Mouse (Mus musculus) midbrain, embryonic 11.5 days (tissue): Measurements from ENCODE around the gene Zfp36l1. TPM values are rescaled to one million over a fixed set of nuclear protein-coding genes. Genes with fewer than 3 reads are reported as not detected.

Experiments used
- ATAC-seq: fragments of 200-750 bp; cut with Nextera tagmentation; 2 replicates; pipeline ENCODE4 v1.8.0; 2017; ENCODE audit warnings: moderate TSS enrichment, moderate library complexity; ENCODE audit not compliant: low FRiP score
- DNase-seq: peaks from one replicate; pipeline ENCODE4 v3.0.0; 2015; ENCODE audit warnings: low spot score; ENCODE audit errors: missing footprints
- H3K27ac ChIP-seq: fragments of 300-500 bp; sonication (generic); 2 replicates; pipeline ENCODE4 v1.5.1; 2014; ENCODE audit warnings: low read depth, low read length
- H3K27me3 ChIP-seq: fragments of 300-500 bp; sonication (generic); 2 replicates; pipeline ENCODE4 v1.6.1; 2014; ENCODE audit warnings: mild to moderate bottlenecking, low read length, moderate library complexity, mixed read lengths; ENCODE audit not compliant: control insufficient read depth, insufficient read depth
- H3K36me3 ChIP-seq: fragments of 300-500 bp; sonication (generic); 2 replicates; pipeline ENCODE4 v1.6.1; 2014; ENCODE audit warnings: mild to moderate bottlenecking, low read length, moderate library complexity, mixed read lengths; ENCODE audit not compliant: control insufficient read depth, insufficient read depth
- H3K4me1 ChIP-seq: fragments of 300-500 bp; sonication (generic); 2 replicates; pipeline ENCODE4 v1.6.1; 2014; ENCODE audit warnings: low read length; ENCODE audit not compliant: control insufficient read depth, insufficient read depth
- H3K4me2 ChIP-seq: fragments of 300-500 bp; sonication (generic); 2 replicates; pipeline ENCODE4 v1.6.1; 2014; ENCODE audit warnings: mild to moderate bottlenecking, moderate library complexity
- H3K4me3 ChIP-seq: fragments of 300-500 bp; sonication (generic); 2 replicates; pipeline ENCODE4 v1.5.1; 2014; ENCODE audit warnings: low read depth, low read length
- H3K9ac ChIP-seq: fragments of 300-500 bp; sonication (generic); 2 replicates; pipeline ENCODE4 v1.6.1; 2014; ENCODE audit warnings: low read length
- H3K9me3 ChIP-seq: fragments of 300-500 bp; sonication (generic); 2 replicates; pipeline ENCODE4 v1.6.1; 2016; ENCODE audit warnings: low read length; ENCODE audit not compliant: control insufficient read depth
- WGBS: fragments of 180-500 bp; shearing (Covaris S2); extraction: QIAGEN DNeasy Blood & Tissue Kit; methylation state at CpG from one replicate; pipeline ENCODE4 v1.1.7; 2014; 5-methylcytosine and 5-hydroxymethylcytosine counted together
- polyA plus RNA-seq: library from polyadenylated mRNA; unstranded; fragments of >200 nt; fragmentation: Nextera tagmentation; extraction: Ambion mirVana; gene quantifications from 2 replicates; pipeline ENCODE4 v1.2.1, GENCODE M21; 2014

Gene Zfp36l1
- polyA plus RNA-seq = 149 and 165 TPM in 2 replicates

DNA sequence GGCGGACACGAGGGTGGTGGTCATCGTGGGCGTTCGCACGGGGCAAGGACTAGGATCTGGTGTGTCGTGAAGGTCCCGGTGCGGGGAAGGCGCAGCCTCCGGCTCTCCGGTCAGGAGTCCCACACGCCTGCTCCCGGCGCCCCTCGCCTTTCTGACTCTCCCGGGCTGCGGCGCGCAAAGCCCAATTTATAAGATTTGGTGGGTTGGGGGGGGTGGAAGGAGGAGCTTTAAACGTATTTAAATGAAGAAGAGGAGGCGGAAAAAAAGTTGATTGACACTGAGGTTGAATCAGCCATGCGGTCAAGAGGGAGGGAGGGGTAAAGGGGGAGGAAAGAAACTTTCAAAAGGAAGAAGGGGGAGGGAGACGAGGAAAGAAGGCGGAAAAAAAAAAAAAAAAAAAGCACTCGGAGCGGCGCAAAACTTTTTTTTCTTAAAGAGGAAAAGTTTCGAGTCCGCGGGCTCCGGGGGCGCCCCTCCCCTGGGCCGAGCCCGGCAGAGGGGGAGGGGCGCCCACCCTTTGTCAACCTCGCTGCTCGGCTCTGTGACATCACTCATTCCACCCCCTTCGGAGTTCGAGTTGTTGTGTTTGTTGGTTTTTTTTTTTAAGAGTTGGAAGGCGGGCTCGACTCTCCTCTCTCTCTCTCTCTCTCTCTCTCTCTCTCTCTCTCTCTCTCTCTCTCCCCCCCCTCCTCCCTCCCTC, at the start of gene Zfp36l1:
Gene Zfp36l1 (minus strand): TSS at position 162 of the 700 bp plus-strand sequence.
- H3K4me1 ChIP-seq = peaks cover 19% of the 10 kb centered on the region
- WGBS = under 1% methylated on average over 40 of the region's 42 CpGs

DNA sequence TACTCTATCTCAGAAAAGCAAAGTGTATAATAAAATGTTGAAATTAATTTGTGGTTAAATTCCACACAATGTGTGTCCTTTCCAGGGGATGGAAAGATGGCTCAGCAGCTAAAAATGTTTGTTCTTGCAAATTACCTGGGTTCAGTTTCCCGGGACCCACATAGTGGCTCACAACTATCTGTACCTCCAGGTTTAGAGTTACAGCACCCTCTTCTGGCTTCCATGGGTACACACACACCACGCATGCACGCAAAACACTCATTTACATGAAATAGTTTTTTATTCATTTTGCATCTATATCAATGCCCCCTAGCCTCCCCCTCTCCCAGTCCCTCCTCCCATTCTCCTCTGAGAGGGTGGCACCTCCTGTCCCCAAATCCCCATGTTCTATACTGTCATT, 49.6 kb upstream of the Zfp36l1 start:
- no peak overlapping the region for H3K9ac ChIP-seq
- no peak overlapping the region for H3K27ac ChIP-seq
- H3K4me3 ChIP-seq = no peak overlapping the region
- H3K4me1 ChIP-seq = no peaks in the 10 kb centered on the region
- no peak overlapping the region for H3K4me2 ChIP-seq
- no peaks in the 10 kb centered on the region for H3K27me3 ChIP-seq
- H3K9me3 ChIP-seq = no peaks in the 10 kb centered on the region
- DNase-seq (no peak), ATAC-seq (no peak)
- WGBS = 78% methylated on average over 3 of the region's 3 CpGs
- no peaks in the 10 kb centered on the region for H3K36me3 ChIP-seq

More for the DNA sequence above, at the start of gene Zfp36l1:
- peak within 1 kb of the TSS; percentile 99 for H3K9ac ChIP-seq
- DNase-seq (peak; percentile 100), ATAC-seq (peak; percentile 72)
- peak within 1 kb of the TSS; percentile 93 for H3K27ac ChIP-seq
- peak within 1 kb of the TSS; percentile 86 for H3K4me2 ChIP-seq
- peaks cover 10% of the 10 kb centered on the region; the same call in 1 of the 2 replicates for H3K36me3 ChIP-seq
- H3K27me3 ChIP-seq = no peaks in the 10 kb centered on the region
- no peaks in the 10 kb centered on the region for H3K9me3 ChIP-seq
- peak within 1 kb of the TSS; percentile 72 for H3K4me3 ChIP-seq

DNA sequence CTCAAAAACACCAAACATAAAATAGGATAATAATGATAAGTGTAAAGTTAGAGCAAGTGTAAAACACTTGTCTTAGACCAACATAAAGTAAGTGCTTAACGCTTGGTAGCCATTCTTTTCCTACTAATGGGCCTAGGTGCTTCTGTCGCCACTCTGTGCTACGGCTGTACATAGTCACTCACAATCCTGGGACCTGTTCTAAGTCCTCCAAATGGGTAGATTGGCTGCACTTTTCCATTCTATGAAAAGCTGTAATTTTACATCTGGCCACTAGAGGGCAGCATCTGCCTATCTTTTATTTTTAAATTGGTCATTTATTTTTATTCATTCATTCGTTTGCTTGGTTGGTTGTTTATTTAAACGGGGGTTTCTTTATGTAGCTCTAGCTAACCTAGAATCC, 44.9 kb upstream of the Zfp36l1 start:
- 10% methylated on average over 5 of the region's 5 CpGs for WGBS
- Histone ChIP-seq H3K27me3 (no peaks in the 10 kb centered on the region), H3K36me3 (no peaks in the 10 kb centered on the region), H3K4me3 (no peak overlapping the region), H3K4me2 (no peak overlapping the region), H3K9me3 (no peaks in the 10 kb centered on the region), H3K4me1 (no peaks in the 10 kb centered on the region), H3K9ac (no peak overlapping the region), H3K27ac (no peak overlapping the region)
- DNase-seq (peak; percentile 92), ATAC-seq (no peak)

DNA sequence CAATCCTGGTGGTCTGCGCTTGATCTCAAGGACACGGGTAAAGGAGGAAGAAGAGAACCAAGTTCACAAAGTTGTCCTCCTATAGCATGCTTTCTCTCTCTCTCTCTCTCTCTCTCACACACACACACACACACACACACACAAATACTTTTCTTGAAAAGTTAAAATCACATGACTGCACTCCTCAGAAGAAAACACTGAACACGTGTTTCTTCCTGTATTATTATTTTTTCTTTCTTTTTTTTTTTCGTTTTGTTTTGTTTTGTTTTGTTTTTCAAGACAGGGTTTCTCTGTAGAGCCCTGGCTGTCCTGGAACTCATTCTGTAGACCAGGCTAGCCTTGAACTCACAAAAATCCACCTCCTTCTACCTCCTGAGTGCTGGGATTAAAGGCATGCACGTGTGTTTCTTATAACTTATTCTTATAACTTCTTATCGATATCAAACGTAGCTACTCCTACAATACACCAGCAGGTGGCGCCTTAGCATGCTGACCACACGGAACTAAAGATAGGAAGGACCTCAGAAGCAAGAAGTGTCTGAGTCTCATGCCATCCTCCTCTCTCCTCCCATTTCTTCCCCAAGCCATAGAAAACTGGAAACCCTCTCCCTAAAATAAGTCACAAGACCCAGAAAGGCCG, 41.0 kb upstream of the Zfp36l1 start:
- ATAC-seq (no peak), DNase-seq (peak; percentile 94)
- Histone ChIP-seq H3K27ac (no peak overlapping the region), H3K4me2 (no peak overlapping the region), H3K9ac (no peak overlapping the region), H3K36me3 (no peaks in the 10 kb centered on the region), H3K9me3 (no peaks in the 10 kb centered on the region), H3K4me3 (no peak overlapping the region), H3K27me3 (no peaks in the 10 kb centered on the region), H3K4me1 (no peaks in the 10 kb centered on the region)
- WGBS = 37% methylated on average over 10 of the region's 10 CpGs

DNA sequence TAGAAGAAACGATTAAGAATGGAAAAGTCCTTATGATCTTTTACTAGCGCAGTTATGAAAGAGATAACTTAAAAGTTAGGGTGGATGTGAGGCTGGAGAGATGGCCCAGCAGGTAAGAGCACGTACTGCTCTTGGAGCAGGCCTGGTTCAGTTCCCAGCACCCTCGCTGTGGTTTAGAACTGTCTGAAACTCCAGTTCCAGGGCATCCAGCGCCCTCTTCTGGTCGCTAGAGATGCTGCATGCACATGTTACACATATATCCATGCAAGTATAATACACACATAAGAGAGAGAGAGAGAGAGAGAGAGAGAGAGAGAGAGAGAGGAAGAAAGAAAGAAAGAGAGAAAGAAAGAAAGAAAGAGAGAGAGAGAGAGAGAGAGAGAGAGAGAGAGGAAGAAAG, 40.3 kb upstream of the Zfp36l1 start:
- no peak overlapping the region for H3K27ac ChIP-seq
- no peaks in the 10 kb centered on the region for H3K4me1 ChIP-seq
- 82% methylated on average over 6 of the region's 6 CpGs for WGBS
- DNase-seq (no peak), ATAC-seq (no peak)
- no peaks in the 10 kb centered on the region for H3K27me3 ChIP-seq
- H3K36me3 ChIP-seq = no peaks in the 10 kb centered on the region
- no peak overlapping the region for H3K4me3 ChIP-seq
- no peak overlapping the region for H3K4me2 ChIP-seq
- no peak overlapping the region for H3K9ac ChIP-seq
- H3K9me3 ChIP-seq = no peaks in the 10 kb centered on the region

DNA sequence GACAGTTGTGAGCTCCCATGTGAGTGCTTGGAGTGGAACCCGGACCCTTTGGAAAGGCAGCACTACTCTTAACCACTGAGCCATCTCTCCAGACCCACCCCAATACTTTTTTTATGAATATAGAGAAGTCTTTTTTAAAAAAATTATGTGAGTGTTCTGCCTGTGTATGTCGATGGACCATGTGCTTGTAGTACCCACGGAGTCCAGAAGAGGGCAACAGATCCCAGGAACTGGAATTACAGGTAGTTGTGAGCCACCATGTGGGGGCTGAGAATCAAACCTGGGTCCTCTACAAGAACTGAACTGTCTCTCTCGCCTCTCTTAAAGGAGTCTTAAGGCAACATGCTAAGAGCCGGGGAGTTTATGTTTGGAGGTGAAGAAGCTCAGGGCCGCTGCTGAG, 39.0 kb upstream of the Zfp36l1 start:
- no peak for ATAC-seq
- WGBS = 93% methylated on average over 6 of the region's 6 CpGs
- no peaks in the 10 kb centered on the region for H3K9me3 ChIP-seq

DNA sequence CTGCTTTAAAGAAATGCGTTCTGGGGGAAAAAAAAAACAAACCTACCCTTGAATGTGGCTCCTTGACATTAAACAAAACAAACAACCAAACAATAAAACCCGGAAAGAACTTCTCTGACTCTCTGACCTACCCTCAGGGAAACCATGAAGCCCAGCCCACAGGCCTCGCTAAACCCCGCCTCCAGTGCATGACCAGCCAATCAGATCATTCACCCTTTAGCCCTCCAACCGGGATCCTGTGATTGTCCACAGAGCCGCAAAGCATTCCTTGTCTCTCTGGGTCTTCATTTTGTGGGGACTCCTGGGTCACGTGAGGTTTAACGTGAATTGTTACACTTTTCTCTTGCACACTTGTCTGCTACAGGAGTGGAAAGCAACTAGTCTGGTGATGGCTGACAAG, 37.8 kb upstream of the Zfp36l1 start:
- Histone ChIP-seq H3K27ac (no peak overlapping the region), H3K9me3 (no peaks in the 10 kb centered on the region), H3K27me3 (no peaks in the 10 kb centered on the region), H3K4me1 (no peaks in the 10 kb centered on the region; the same call in 1 of the 2 replicates), H3K36me3 (no peaks in the 10 kb centered on the region), H3K4me2 (no peak overlapping the region), H3K4me3 (no peak overlapping the region), H3K9ac (no peak overlapping the region)
- 33% methylated on average over 8 of the region's 8 CpGs for WGBS
- ATAC-seq = no peak
- peak; percentile 91 for DNase-seq

More for the DNA sequence above, 39.0 kb upstream of the Zfp36l1 start:
- H3K4me2 ChIP-seq = no peak overlapping the region
- no peak for DNase-seq
- H3K4me1 ChIP-seq = no peaks in the 10 kb centered on the region
- no peaks in the 10 kb centered on the region for H3K36me3 ChIP-seq
- H3K9ac ChIP-seq = no peak overlapping the region
- no peak overlapping the region for H3K4me3 ChIP-seq
- no peaks in the 10 kb centered on the region for H3K27me3 ChIP-seq
- no peak overlapping the region for H3K27ac ChIP-seq

DNA sequence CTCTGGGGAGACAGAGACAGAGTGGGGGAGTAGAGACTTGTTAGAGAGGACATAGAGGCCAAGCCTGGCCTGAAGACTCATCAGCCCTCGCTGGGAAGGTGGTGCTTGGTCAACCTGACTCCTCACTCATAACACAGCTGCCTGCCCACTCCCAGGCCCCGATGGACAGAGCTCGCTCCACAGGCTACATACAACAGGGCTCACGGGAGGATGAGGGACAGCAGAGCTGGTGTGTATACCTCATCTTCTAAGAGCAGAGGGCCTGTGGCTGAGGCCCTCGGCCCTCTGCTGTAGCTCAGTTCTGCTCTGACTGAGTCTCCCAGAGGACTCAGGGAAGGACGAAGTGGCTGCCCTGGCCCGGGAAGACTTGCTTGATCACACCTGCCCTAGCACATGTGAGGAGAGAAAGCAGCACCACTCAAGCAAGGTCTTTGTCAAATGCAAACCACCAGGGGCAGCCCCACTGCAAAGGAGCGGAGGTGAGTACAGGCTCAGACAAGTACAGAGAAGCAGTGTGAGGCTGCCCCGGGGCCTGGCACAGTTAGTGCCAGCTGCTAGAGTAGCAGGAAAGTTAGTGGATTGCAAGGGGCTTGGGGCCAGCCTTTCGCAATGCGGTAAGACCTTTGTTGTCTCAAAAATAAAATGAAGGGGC, 34.9 kb upstream of the Zfp36l1 start:
- Histone ChIP-seq H3K27ac (no peak overlapping the region), H3K4me1 (no peaks in the 10 kb centered on the region; the same call in 1 of the 2 replicates), H3K27me3 (no peaks in the 10 kb centered on the region), H3K36me3 (no peaks in the 10 kb centered on the region), H3K4me2 (no peak overlapping the region), H3K9me3 (no peaks in the 10 kb centered on the region), H3K4me3 (no peak overlapping the region), H3K9ac (no peak overlapping the region)
- whole genome bisulfite sequencing = 94% methylated on average over 11 of the region's 11 CpGs
- no peak for DNase-seq
- no peak for ATAC-seq
